Mouse (Mus musculus): Measurements from ENCODE around the gene Fibcd1. TPM values are rescaled to one million over a fixed set of nuclear protein-coding genes. Genes with fewer than 3 reads are reported as not detected.
A peak's percentile ranks its signal among the peaks of the same experiment; 100 is the strongest.

Gene Fibcd1
- total RNA-seq, 2 experiments from 2014 or later: 0.05 TPM; not detected in 1

DNA sequence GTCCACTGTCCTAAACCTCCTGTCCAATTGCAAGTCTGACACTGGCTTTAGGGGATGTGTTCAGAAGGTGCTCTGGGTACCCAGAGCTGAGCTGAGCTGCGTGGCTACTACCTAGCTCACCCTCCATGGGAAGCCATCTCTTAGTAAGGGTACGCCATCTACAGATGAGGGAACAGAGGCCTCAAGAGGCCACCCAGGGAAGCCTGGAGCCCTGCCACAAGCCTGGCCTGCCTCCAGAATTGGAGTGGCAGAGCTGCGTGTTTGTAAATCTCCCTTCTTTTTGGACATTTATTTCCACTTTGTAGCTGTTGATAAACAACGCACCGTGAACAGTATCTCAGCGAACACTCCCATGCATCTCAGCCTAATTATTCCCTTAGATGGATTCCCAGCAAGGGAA is 11.4 kb upstream of the Fibcd1 start:
- DNase-seq: peak; percentile 50

DNA sequence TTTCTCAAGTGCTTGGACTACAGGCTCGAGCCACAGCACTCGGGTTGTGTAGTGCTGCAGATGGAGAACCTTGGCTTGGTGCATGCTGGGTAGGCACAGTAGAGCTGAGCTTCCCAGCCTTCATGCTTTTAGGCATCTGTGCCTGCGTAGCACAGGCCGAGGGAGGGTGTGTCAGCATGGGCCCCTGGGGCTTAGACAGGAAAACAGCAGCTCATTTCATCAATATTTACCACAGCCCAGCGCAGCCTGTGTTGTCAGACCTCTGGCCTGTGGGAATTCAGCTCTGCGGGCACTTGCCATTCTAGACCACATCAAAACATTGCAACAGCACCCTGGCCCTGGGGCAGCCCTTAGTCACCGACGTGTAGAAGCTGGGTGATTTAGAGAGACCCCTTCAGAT is 10.2 kb upstream of the Fibcd1 start:
- no peak for DNase-seq

DNA sequence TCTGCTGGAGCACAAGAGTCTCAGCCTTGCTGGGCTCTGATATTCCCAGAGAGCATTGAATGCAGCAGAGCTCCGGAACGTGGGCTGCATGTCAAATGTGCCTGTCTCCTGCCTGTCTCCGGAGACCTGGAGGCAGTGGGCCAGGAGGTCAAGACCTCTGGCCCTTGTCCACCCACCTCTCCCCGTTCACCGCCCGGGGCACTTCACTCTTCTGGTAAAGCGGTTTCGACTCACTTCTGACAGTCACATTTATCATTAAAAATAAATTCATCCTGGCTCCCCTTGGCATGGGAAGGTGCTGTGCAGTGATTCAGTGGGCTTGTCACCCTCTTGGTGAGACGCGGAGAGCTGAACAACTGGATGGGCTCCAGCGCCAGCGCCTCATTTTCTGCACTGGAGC is 4.3 kb upstream of the Fibcd1 start:
- no peak for DNase-seq

GRCm38 (mm10) chr2:31847908-31848307 is 2.1 kb upstream of the Fibcd1 start:
- DNase-seq: no peak

GRCm38 (mm10) chr2:31846692-31847660 is 1.2 kb upstream of the Fibcd1 start:
- no peak for DNase-seq

DNA sequence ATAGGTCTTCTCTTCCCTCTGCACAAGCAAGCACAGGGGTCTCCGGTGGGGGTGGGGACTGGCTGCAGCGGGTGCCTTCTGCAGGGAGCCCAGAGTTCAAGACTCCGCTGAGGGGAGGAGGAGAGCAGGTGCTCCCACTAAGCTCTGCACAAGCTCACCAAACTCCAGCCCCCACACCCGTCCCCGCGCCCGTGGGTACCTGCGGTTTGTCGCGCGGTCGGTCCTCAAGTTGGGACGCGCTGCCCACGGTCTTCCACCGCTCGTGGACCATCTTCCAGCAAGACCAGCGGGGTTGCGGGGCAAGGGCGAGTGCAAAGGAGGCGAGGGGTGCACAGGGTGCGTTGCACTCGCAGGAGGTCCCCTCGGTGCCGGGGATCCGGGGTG is 301 bp downstream of the Fibcd1 start:
- DNase-seq: no peak

- no peak for DNase-seq
Observed at GRCm38 (mm10) chr2:31844729-31845136, 1.1 kb downstream of the Fibcd1 start.

DNA sequence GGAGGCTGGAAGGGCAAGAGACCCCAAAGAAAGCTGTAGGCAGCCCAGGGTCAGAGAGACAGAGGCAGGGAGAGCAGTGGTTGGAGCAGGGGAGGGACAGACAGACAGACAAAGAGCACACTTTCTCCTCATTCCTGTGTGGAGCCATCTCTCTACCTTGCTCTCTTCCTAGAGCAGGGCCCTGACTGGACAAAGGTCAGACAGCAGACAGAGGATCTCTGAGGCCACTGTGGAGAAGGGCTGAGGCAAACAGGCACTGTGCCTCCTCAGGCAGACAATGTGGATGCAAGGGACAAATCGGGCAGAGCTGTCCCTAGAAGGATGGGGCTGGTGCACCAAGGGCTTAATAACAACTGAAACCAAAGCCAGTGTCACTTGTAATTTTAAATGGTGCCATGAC is 6.9 kb downstream of the Fibcd1 start:
- no peak for DNase-seq

DNA sequence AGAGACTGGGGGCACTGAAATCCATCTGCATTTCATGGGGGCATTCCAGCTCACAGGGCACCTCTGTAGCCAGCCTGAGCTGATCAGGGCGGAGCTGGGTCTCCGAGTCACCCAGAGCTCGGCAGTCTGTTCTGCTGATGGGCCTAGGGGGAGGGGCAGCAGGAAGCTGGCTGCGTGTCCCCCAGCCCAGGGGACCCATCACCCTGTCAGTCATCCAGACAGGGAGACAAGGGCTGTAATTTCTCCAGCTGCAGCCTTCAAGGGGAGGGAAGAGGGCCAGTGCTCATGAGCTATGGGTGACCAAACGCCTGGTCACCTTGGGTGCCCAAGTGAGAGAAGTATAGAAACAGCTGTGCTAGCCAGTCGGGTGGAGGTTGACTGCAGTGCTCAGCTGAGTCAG is 8.8 kb downstream of the Fibcd1 start:
- no peak for DNase-seq

GRCm38 (mm10) chr2:31836091-31836490 is 9.7 kb downstream of the Fibcd1 start:
- DNase-seq: no peak

GRCm38 (mm10) chr2:31828311-31828825 is 17.4 kb downstream of the Fibcd1 start:
- no peak for DNase-seq

DNA sequence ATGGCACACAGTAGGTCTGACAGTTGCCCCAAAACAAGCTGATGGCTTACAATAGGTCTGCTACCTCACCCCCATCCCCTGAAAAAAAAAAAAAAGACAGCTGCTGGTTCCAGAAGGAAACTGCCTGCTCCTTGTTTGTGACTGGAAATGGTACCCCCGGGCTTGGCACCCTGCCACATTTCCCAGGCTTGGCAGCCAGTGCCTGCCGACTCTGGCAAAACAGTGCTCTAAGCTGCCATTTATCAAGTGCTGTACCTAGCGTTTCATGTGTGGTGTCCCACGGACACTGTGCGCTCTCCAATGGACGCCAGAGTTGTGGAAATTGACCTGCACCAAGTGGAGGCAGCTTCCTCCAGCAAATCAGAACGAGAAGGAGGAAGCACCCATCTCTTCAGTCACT is 17.9 kb downstream of the Fibcd1 start:
- peak; percentile 54 for DNase-seq

DNA sequence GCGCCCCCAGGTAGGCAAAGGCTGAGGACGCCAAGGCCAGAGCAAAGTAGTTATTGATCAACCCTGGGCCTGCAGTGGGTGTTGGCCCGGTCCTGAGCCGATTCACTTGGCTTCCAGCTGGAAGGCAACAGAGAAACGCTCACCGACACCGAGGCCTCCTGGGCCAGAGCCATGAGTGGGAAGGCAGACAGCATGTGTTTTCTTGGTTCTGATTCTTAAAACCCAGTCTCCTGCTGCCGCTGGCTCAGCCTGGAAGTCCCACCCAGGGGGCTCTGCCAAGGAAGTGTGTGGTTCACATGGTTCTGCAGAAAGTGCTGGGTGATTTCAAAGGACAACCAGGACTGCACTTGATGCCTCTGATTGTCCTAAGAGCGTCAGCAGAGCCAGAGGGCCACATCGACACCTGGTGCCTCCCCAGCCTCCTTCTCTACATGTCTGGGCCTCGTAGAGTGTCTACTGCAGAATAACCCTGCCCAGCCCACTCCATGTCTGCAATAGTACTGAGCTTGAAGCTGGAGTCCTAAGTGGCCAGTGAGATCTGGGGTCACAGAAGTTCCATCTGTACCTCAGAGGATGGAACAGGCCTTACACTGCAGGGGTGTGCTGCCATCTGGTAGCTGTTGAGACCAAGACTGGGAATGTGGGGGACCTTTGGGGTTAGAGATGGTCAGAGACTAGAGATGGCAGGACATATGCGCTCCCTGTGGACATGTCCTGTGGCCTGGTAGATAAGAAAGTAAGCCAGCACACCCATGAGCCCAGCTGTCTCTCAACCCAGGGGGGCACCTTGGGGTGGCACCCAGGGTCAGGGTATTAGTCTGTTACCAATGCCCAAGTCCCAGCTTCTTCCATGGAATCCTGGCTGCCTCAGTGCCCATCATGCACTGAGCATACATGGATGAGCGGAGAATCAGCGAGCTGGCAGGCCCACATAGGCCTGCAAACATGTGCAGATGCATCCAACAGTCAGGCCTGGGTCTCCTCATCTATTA is 19.4 kb downstream of the Fibcd1 start:
- no peak for DNase-seq

DNA sequence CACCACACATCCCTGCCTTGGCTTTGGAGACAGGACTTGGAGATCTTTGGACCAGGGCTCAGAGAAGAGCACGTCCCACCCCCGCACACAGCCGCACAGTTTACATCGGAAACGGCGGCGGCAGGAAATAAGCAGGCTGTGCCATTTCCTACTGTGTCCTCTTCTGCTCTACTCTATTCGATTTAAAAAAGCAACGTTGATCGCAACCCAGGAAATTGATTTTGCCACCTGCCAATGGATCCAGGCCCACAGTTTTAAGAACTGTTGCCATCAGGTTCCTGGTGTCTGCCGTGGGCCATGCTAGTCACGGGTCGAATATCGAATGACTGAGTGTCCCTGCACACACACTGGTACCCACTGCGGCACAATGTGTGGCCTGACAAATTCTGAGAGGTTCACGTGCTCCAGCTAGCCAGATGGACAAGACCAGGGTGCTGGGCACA is 20.3 kb downstream of the Fibcd1 start:
- no peak for DNase-seq

DNA sequence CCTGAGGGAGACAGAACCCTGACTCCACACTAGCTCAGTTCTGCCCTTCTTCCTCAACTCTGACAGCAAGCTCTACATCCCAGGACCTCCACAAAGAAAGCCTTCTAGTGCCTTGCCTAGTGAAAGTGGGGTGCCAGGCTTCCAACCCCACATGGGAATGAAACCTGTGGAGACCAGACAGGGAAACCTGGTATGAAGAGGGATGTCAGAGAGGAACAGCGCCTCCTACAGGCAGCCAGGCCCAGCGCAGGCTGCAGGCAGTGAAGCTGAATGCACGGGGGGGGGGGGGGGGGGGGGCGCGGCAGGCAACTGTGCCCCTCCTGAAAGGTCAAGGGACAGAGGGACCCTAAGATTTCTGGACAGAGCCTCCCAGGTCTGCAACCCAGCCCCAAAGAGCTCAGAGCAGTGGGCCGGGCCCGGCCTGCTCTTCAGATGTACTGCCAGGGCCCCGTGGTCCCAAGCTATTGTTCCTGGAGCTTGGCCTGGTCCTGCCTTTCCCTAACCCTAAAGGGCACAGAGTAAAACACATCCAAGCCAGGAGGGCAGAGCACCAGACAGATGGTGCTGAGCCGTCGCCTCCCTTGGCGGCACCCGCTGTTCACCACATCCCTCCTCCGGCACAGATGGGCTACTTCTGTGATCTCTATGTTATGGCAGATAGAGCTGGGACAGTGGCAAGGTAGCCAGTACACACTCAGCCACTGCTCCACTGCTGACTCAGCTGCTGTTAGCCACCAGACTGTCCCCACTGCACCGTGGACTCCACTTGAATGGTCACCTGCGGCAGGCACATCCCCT is 21.7 kb downstream of the Fibcd1 start:
- peak; percentile 55 for DNase-seq

DNA sequence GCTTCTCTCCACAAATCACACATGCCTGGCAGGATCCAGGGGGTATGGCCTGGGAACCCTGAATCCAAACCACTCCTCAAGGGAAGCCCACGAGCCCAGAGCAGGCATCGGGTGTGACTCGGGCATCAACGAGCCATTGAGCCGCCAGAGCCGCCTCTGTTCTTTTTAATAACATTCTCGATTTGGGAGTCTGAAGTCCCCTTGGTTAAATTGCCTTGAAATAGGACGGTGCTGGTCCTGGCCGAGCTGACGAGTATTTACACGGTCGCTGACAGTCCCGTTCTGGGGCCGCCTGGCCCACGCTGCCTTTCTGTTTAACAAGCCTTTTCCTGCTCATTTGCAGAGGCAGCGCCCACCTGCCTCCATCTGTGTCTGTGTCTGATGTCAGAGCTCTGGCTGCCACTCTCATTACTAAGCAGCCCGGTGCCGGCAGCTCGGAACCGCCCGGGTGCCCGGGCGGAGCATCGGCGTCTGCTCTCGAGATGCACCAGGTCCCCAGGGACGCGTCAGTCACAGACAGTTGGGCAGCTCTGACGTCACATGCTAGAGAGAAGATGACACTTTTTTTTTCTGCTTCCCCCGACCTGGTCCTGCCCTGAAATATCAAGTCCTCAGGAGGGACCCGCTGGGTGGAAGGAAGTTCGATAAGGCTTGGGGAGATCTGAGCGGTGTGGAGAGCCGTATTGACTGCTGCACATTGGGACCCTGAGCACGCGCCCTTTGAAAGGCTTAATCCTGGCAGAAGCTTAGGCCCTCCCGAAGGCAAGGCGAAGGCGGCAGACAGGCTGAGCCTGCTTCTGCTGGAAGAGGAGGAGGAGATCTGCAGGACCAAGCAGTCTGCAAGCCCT is 23.1 kb downstream of the Fibcd1 start:
- no peak for DNase-seq

DNA sequence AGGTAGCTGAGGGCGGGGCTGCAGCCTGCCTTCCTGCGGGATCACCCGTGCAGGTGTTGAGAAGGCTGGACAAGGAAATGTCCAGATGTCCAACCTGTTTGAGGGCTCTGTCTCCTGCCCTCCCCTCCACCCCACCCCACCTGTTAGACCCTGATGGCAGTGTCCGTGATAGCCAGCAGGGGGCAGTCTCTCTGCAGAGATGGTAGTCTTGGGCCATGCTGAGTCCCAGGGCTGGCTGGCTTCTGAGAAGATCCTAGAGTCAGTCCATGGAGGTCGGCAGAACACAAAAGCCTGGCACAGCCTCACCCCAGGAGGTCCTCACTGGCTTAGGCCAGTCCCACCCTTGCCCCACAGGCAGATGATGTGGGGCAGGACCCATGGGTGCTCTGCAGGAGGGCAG is 30.4 kb downstream of the Fibcd1 start:
- DNase-seq: peak; percentile 75

DNA sequence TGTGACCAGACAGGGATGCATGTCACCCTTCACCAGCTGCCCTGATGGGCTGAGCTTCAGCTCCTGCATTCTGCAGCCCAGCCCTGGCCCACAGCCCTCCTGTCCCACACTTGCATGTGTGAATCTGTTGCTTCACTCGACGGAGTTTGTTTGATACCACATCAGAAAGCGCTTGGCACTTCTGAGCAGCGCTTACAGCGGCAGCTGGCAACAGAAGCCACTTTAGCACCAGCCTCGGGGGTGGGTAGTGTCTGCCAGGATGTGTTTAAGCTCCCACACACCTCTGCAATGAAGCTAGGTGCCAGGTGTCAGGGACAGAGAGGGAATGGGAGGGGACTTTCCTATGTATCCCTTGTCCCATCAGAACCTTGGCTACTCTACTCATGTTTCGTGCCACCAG is 31.1 kb downstream of the Fibcd1 start:
- DNase-seq: no peak

- no peak for DNase-seq
Observed at GRCm38 (mm10) chr2:31813641-31814040, 32.2 kb downstream of the Fibcd1 start.

DNA sequence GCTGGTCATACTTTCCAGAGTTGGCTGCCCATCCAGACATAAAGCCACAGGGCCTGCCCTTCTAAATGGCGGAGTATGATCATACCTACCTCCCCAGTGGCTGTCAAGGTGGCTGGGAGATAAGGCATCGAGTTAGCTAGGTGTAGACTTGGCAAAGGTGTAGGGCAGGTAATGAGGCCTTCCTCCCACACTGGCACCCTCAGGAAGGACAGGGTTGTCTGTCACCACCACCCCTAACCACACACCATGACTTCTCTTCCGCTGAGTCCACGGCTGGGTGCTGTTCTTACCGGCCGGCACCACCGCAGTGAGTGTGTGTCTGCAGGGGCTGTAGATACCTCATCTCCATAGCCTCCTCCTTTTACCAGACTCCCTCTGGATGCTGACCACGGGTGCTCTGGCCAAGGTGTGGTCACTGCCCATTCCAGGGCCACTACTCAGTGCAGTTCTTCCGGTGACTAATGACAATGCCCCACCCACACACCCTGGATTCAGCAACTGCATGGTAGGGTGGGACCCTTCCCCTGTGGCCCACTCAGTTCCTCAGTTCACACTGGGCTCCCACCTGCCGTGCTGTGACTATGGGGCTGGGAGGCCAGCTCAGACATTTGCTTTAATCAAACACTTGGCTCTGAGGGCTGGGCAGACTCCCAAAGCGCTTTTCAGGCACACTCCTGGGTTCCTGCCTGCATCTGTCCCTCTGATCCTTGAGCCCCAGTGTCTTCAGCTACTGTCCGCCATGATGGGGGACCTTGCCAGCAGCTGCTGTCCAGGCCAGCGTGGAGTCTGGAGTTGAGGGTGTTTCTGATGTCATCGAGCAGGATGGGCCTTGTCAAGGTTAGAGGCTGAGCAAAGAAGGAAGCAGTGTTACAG is 34.5 kb downstream of the Fibcd1 start:
- DNase-seq: no peak

All from gastrocnemius, postnatal 10 days (tissue).